Mouse (Mus musculus) embryonic facial prominence, embryonic 15.5 days (tissue): ENCODE results near the gene Slc6a6. TPM values are rescaled to one million over a fixed set of nuclear protein-coding genes. Genes with fewer than 3 reads are reported as not detected.

Experiments
- ATAC-seq: fragments of 200-750 bp; cut with Nextera tagmentation; 2 replicates; pipeline ENCODE4 v1.8.0; 2017; ENCODE audit warnings: low read depth, moderate TSS enrichment; ENCODE audit not compliant: insufficient number of reproducible peaks, low FRiP score, low TSS enrichment
- H3K27ac ChIP-seq: fragments of 300-500 bp; sonication (generic); replicated peaks from 2 replicates; pipeline ENCODE4 v1.5.1; 2015; ENCODE audit warnings: mild to moderate bottlenecking, inconsistent platforms
- H3K27me3 ChIP-seq: fragments of 300-500 bp; sonication (generic); 2 replicates; pipeline ENCODE4 v1.6.1; 2015; ENCODE audit warnings: inconsistent platforms
- H3K36me3 ChIP-seq: fragments of 300-500 bp; sonication (generic); 2 replicates; pipeline ENCODE4 v1.6.1; 2015; ENCODE audit warnings: mild to moderate bottlenecking, inconsistent platforms
- H3K4me1 ChIP-seq: fragments of 300-500 bp; sonication (generic); 2 replicates; pipeline ENCODE4 v1.6.1; 2015; ENCODE audit warnings: inconsistent platforms
- H3K4me2 ChIP-seq: fragments of 300-500 bp; sonication (generic); replicated peaks from 2 replicates; pipeline ENCODE4 v1.6.1; 2015; ENCODE audit warnings: mild to moderate bottlenecking, inconsistent platforms
- H3K4me3 ChIP-seq: fragments of 300-500 bp; sonication (generic); replicated peaks from 2 replicates; pipeline ENCODE4 v1.5.1; 2015; ENCODE audit warnings: mild to moderate bottlenecking, inconsistent platforms
- H3K9ac ChIP-seq: fragments of 300-500 bp; sonication (generic); 2 replicates; pipeline ENCODE4 v1.6.1; 2015; ENCODE audit warnings: inconsistent platforms
- H3K9me3 ChIP-seq: fragments of 300-500 bp; sonication (generic); replicated peaks from 2 replicates; pipeline ENCODE4 v1.6.1; 2016; ENCODE audit warnings: inconsistent platforms
- WGBS: fragments of 180-500 bp; shearing (Covaris S2); methylation state at CpG from one replicate; pipeline ENCODE4 v1.1.7; 2015; 5-methylcytosine and 5-hydroxymethylcytosine counted together
- polyA plus RNA-seq: library from polyadenylated mRNA; unstranded; fragments of >200 nt; fragmentation: Nextera tagmentation; extraction: Ambion mirVana; gene quantifications from 2 replicates; pipeline ENCODE4 v1.2.1, GENCODE M21; 2015

Gene Slc6a6
- polyA plus RNA-seq, 1 experiment from 2014 or later: 77.5 TPM

DNA sequence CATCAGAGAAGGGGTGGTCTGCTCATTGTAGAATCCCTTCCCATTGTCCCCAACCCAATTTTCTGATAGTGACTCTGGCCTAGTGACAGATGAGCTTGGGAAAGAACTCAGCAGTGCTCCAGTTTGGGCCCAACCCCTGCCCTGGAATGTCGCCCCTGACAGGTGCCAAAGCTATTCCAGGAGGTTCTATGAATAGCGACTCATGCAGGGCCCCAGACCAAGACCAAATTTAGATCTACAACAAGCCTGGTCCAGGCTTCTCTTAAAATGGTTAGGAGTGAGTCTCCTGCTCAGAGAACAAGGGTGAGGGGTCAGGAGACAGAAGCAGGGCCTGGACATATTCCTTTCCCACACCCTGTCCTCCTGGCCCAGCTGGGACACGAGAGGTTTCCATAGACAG is 101.2 kb downstream of the Slc6a6 start:
- Histone ChIP-seq H3K27ac (no peak overlapping the region), H3K4me1 (no peaks in the 10 kb centered on the region), H3K36me3 (no peaks in the 10 kb centered on the region), H3K4me2 (no peak overlapping the region), H3K9me3 (no peaks in the 10 kb centered on the region), H3K9ac (no peak overlapping the region), H3K4me3 (no peak overlapping the region), H3K27me3 (no peaks in the 10 kb centered on the region)
- WGBS: 72% methylated on average over 3 of the region's 3 CpGs
- ATAC-seq: peak; percentile 15; the same call in 1 of the 2 replicates

DNA sequence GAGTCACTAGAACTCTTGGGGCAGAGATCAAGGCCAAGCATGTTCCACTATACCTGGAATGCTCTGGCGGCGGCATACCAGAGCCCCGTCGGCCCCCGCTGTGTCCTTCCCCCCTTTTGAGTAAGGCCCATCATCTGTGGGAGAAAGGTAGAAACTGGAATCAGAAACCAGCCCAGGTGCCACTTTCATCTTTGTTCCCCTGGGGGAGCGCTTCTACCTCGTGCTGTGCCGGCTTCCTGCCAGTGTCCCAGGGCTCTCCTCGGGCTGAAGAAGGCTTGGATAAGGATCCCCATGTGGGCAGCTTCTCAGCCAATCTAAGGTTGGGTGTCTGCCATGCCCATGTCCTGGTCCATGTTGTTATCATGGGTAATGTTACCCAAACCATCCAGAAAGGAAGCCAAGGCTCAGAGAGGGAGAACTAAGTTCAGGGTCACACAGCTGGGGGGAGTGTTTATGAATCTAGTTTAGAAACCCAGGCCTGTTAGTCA is 104.5 kb downstream of the Slc6a6 start:
- WGBS: 68% methylated on average over 9 of the region's 9 CpGs
- H3K9ac ChIP-seq: no peak overlapping the region

DNA sequence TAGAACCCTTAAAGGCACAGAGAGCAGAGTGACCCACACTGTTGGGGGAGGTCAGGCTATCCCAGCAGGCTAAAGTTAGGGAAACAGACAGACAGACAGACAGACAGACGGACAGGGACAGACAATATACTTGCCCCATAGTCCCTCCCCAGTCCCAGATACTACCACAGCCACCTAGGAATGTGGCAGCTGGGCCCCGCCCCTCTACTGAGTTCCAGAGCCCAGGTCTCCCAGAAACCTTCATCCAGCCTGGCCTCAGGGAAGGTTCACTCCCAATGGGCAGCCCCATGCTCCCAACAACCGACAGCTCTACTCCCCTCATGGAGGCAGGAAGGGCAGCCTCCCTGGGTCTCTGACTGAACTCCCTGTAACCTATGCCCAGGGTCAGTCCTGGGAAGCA is 111.8 kb downstream of the Slc6a6 start:
- Histone ChIP-seq H3K9me3 (no peaks in the 10 kb centered on the region), H3K4me3 (no peak overlapping the region), H3K36me3 (no peaks in the 10 kb centered on the region), H3K4me2 (no peak overlapping the region), H3K27me3 (no peaks in the 10 kb centered on the region), H3K9ac (no peak overlapping the region), H3K4me1 (no peaks in the 10 kb centered on the region), H3K27ac (no peak overlapping the region)
- no peak for ATAC-seq
- WGBS: 51% methylated on average over 3 of the region's 3 CpGs

More for the DNA sequence above, 104.5 kb downstream of the Slc6a6 start:
- no peaks in the 10 kb centered on the region for H3K36me3 ChIP-seq
- no peaks in the 10 kb centered on the region for H3K4me1 ChIP-seq
- no peaks in the 10 kb centered on the region for H3K9me3 ChIP-seq
- no peak overlapping the region for H3K4me2 ChIP-seq
- no peak overlapping the region for H3K4me3 ChIP-seq
- ATAC-seq: no peak
- H3K27me3 ChIP-seq: no peaks in the 10 kb centered on the region
- H3K27ac ChIP-seq: no peak overlapping the region

DNA sequence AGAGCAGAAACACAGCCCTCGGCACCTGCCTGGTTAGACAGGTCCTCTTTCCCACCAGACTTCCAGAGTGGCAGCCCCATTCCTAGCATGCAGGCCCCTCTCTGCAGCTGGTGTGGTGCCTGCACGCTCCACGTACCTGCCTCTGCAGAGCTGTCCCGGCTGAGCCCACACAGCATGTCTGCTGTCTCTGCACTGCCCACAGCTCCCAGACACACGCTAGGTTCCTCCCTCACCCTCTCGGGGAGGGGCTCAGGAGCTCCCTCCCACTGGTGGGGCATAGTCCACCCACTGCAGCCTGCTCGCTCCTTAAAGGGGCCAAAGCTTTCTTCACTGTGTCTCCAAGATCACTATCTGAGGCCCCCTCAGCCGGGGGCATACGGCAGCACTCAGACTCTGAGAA is 112.2 kb downstream of the Slc6a6 start:
- no peak overlapping the region for H3K27ac ChIP-seq
- 39% methylated on average over 9 of the region's 9 CpGs for WGBS
- no peak overlapping the region for H3K4me2 ChIP-seq
- no peaks in the 10 kb centered on the region for H3K36me3 ChIP-seq
- no peak for ATAC-seq
- no peaks in the 10 kb centered on the region for H3K27me3 ChIP-seq
- no peaks in the 10 kb centered on the region for H3K9me3 ChIP-seq
- no peak overlapping the region for H3K4me3 ChIP-seq
- H3K4me1 ChIP-seq: no peaks in the 10 kb centered on the region
- H3K9ac ChIP-seq: no peak overlapping the region

DNA sequence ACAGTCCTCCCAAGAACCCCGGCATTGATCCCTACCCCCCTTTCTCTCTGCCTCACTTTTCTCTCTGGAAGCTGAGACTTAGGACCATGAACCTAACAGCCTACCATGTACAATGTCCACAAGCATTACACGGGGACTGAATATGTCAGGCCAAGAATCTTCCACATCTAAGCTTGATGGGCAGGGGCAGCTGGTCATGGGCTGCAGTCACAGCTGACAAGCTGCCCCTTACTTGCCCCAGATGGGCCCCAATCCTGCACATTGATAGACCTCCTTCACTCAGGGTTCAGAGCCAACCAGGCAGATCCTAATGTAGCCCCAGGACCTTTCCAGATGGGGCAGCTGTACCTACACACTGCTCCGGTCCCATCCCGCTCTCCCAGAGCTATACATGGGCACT is 112.9 kb downstream of the Slc6a6 start:
- Histone ChIP-seq H3K4me1 (no peaks in the 10 kb centered on the region), H3K4me2 (no peak overlapping the region), H3K9me3 (no peaks in the 10 kb centered on the region), H3K36me3 (no peaks in the 10 kb centered on the region), H3K4me3 (no peak overlapping the region), H3K9ac (no peak overlapping the region), H3K27me3 (no peaks in the 10 kb centered on the region), H3K27ac (no peak overlapping the region)
- no peak for ATAC-seq
- WGBS: 75% methylated on average over 4 of the region's 4 CpGs

DNA sequence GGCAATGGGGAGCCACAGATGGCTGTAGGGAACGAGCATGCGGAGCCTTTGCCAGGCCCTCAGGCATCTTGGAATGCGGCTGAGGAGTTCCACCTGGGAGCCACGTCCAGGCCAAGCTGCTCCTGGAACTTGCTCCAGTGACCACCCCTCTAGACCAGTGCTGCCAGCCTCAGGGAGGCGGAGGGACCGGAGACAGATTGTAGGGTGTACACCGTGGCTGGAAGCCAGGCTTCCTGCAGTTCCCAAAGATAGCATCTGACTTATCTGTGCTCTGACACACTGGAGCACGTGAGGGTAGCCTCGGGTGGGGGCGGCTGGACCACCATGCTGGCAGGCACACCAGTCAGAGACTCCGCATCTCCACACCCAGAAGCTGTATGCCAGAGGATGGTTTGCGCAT is 114.6 kb downstream of the Slc6a6 start:
- no peak overlapping the region for H3K27ac ChIP-seq
- ATAC-seq: no peak
- no peak overlapping the region for H3K9ac ChIP-seq
- WGBS: 57% methylated on average over 12 of the region's 12 CpGs
- H3K9me3 ChIP-seq: no peaks in the 10 kb centered on the region
- no peaks in the 10 kb centered on the region for H3K36me3 ChIP-seq
- H3K4me1 ChIP-seq: no peaks in the 10 kb centered on the region
- H3K4me2 ChIP-seq: no peak overlapping the region
- H3K4me3 ChIP-seq: no peak overlapping the region
- H3K27me3 ChIP-seq: no peaks in the 10 kb centered on the region; the same call in 1 of the 2 replicates

DNA sequence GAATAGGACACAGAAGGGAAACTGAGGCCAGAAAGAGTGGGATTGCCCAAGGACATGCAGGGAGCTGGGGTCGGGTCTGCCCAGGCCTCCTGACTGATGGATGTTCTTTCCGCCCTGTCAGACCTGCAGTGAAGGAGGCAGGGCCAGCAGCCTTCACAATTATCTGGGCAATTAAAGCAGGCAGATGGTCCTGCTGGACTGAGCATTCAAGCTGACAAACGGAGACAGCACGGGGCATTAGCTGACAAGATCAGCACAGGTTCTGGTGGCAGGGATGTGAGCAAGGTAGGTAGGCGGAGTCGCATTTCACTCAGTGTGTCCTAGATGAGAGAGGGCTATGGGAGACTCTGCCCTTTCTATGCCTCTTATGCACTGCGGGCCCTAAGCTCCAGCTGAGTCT is 120.3 kb downstream of the Slc6a6 start:
- Histone ChIP-seq H3K4me2 (no peak overlapping the region), H3K27me3 (peaks cover 38% of the 10 kb centered on the region), H3K9me3 (no peaks in the 10 kb centered on the region), H3K4me3 (no peak overlapping the region), H3K4me1 (peaks cover 4% of the 10 kb centered on the region; the same call in 1 of the 2 replicates), H3K9ac (no peak overlapping the region), H3K36me3 (no peaks in the 10 kb centered on the region), H3K27ac (no peak overlapping the region)
- ATAC-seq: no peak
- 53% methylated on average over 7 of the region's 7 CpGs for WGBS

DNA sequence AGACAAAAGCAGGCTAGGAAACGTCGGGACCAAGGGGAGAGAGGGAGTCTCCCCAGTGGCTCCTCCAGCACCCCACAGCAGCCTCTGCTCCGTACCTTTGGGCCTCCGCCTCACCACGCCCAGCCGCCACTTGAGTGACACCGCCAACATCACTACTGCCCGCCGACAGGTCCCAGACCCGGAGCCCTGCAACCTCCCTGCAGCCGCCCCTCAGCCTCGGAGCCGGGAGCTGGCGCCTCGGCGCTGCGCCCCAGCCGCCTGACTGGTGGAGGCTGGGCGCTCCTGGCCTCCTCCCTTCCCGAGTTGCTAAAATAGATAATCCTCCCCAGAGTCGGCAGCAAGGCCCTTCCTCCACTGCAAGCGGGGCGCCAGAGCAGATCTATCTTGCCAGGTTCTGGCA is 123.3 kb downstream of the Slc6a6 start:
- WGBS: under 1% methylated on average over 23 of the region's 23 CpGs
- H3K4me1 ChIP-seq: peaks cover 4% of the 10 kb centered on the region; the same call in 1 of the 2 replicates
- H3K4me3 ChIP-seq: peak overlapping the region; percentile 25
- no peak for ATAC-seq
- peak overlapping the region; percentile 46 for H3K4me2 ChIP-seq
- no peaks in the 10 kb centered on the region for H3K9me3 ChIP-seq
- H3K36me3 ChIP-seq: no peaks in the 10 kb centered on the region
- H3K27ac ChIP-seq: no peak overlapping the region
- H3K27me3 ChIP-seq: peaks cover 41% of the 10 kb centered on the region
- no peak overlapping the region for H3K9ac ChIP-seq

DNA sequence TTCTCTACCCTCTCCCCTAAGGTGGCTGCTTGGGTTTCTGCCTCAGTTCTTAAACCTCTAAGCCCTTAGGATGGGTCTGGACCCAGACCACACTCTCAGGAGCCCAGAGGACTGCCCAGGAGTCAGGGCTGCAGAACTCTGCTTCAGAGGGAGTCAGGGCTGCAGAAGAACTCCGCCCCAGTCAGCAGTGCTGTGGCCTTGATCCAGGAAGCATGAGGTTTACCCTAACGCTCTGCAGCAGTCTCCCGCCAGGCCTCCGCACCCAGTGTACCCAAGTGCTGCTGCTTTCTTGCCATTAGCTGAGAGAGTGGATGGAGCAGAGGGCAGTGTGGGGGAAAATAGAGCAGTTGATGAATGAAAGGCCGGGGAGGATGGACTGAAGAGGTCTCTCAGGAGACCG is 124.2 kb downstream of the Slc6a6 start:
- no peak for ATAC-seq
- peaks cover 41% of the 10 kb centered on the region for H3K27me3 ChIP-seq
- no peak overlapping the region for H3K4me2 ChIP-seq
- no peak overlapping the region for H3K27ac ChIP-seq
- H3K9me3 ChIP-seq: no peaks in the 10 kb centered on the region
- 43% methylated on average over 6 of the region's 6 CpGs for WGBS
- H3K9ac ChIP-seq: no peak overlapping the region
- H3K36me3 ChIP-seq: no peaks in the 10 kb centered on the region
- H3K4me1 ChIP-seq: peaks cover 4% of the 10 kb centered on the region; the same call in 1 of the 2 replicates
- no peak overlapping the region for H3K4me3 ChIP-seq

Other genes with a start within 250 kb of the Slc6a6 start
- gene Chchd4, start 210.5 kb upstream of the Slc6a6 start, polyA plus RNA-seq: 22.2 and 22.3 TPM in 2 replicates
- 65.7 and 69.6 TPM in 2 replicates for gene Tmem43, start 210.3 kb upstream of the Slc6a6 start, polyA plus RNA-seq
- gene Xpc, start 168.2 kb upstream of the Slc6a6 start, polyA plus RNA-seq: 17.5 and 19.7 TPM in 2 replicates
- 220 and 227 TPM in 2 replicates for gene Lsm3, start 168.1 kb upstream of the Slc6a6 start, polyA plus RNA-seq
- 1.9 and 2.7 TPM in 2 replicates for gene Grip2, start 143.2 kb downstream of the Slc6a6 start, polyA plus RNA-seq
- 31.8 and 35.1 TPM in 2 replicates for gene Ccdc174, start 194.0 kb downstream of the Slc6a6 start, polyA plus RNA-seq
- gene 4930590J08Rik, start 218.8 kb downstream of the Slc6a6 start, polyA plus RNA-seq: 0.24 and 0.47 TPM in 2 replicates